Mouse (Mus musculus) heart, adult 9 months (tissue): ENCODE measurements at regions not wholly inside any gene's neighbourhood (a gene's known extent, or its start where the extent isn't known, plus 50 kb on each side); places are given as distances from the start of the nearest gene placed in this dataset.

Experiments
- DNase-seq, 2 experiments: peaks; one replicate each; pipeline ENCODE4 v3.0.0; 2022; ENCODE audit warnings: low spot score in 2 of 2

- no peak for DNase-seq
These were observed 198.2 kb downstream of the Gm10260 start for GRCm38 (mm10) chr13:97562241-97562640.

- no peak for DNase-seq
These were observed 199.6 kb downstream of the Gm10260 start for GRCm38 (mm10) chr13:97560789-97561188.

DNA sequence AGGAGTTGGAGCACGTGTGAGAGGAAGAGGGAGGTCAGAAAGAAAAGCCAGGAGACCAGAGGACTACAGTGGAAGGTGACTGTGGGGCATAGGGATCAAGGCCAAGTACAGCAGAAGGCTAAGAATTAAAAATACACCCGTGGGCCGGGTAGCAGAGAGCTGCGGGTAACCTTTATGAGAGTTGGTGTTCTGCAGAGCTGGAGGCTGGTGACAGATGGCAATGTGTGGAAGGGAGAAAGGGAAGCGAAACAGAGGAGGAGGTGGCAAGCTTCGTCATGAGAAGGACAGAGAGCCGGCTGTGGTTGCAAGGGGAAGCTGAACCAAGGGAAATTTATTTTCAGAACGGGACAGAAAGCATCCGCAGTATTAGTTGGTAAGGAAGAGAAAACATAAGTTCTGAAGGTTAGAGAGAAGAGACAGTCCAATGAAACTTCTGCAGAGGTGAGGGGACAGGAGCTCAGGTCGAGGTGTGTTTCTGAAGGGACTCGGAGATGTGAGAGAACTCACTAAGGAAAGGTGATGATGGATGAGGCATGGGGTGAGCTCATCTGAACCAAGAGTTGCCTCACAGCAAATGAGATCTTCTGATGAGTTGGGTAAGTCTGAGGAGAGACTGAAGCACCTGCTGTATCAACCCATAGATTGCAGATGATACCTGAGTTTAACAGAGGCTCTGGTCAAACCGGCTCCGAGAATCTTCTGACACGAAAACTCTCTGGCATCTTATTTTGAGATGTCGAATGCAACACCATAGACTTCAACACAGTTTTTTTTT lies 200.6 kb downstream of the Gm10260 start:
- peak; percentile 23 to 71 for DNase-seq

GRCm38 (mm10) chr13:97558884-97559283 lies 201.5 kb downstream of the Gm10260 start:
- DNase-seq = no peak

- DNase-seq = no peak
These were observed 205.1 kb downstream of the Gm10260 start for GRCm38 (mm10) chr13:97555312-97555711.

DNA sequence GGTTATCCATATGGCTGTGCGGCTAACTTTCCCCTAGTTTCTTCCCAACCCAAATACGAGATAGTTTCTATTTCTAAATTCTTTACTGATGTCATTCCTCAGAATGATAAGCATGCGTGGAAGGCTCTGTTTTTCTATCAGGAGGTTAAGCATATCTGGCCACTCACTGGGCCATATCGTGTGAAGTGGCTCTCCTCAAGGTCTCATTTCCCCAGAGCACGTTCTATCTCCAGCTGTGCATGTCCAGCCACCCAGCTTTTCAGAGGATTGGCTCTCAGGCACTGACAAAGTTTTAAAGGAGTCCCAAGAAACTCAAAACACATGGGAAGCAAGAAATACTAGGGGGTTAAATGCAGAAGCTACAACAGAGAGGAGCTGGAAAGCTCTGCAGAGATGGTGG lies 205.8 kb downstream of the Gm10260 start:
- no peak for DNase-seq

- DNase-seq = no peak
These were observed 208.2 kb downstream of the Gm10260 start for GRCm38 (mm10) chr13:97552236-97552635.

DNA sequence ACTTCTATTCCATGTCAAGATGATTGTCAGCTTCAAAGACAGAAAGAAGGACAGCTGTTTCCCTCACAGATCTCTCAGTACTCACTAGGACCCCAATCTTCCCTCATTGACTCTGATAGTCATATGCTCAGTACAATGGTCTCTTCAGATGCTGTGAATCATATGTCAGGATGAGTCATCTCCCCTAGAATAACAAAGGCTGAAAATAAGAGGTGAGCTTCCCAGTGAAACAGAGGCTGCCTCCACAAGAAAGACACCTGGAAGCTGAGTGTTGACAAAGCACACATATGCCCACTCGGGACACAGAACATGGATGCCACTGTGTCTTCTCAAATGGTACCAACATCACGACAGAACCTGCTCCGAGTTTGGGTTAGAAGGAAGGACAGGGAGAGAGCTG lies 209.6 kb downstream of the Gm10260 start:
- DNase-seq = no peak

GRCm38 (mm10) chr13:97550172-97550571 lies 210.3 kb downstream of the Gm10260 start:
- no peak for DNase-seq

GRCm38 (mm10) chr13:97549384-97549783 lies 211.0 kb downstream of the Gm10260 start:
- DNase-seq = no peak

DNA sequence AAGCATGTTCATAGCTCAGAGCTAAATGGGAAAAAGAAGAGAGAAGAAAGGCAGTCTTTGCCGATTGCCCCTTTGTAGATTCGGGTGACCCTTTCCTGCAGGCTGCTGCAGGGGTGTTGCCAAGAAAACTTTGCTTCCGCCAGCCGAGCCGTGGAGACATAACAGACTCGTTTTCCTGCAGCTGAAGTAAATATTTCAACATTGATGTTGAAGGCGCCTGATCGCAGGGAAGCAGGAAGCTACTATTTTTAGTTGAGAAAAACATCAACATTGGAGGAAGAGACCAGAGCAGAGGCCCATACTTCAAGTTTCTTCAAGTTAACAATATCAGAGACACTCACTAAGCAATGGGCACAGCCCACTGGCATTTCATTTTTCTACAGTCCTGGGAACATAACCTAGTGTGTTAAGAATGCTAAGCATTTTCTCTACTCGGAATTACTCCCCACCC lies 211.9 kb downstream of the Gm10260 start:
- peak; percentile 84 to 87 for DNase-seq

- DNase-seq = no peak
These were observed 213.5 kb downstream of the Gm10260 start for GRCm38 (mm10) chr13:97546936-97547335.

- DNase-seq = peak; percentile 29 to 49
These were observed 214.4 kb downstream of the Gm10260 start for GRCm38 (mm10) chr13:97545971-97546454.

DNA sequence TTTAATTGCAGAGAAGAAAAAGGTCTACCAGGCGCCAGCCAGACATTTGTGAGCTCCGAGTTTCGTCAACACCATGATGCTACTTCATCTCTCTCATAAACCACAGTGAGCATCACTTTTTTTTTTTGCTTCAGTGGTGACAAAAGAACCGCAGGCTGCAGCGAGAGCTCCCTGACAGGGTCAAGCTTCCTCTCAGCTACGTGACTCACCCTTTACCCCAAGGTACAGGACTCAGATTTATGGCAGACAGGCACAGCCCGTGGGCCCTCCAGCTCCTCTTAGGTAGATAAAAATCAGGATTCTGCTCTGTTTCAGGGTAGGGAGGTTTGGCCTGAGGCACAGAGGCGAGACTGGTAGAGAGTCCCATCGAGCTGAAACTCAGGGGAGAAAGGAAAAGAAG lies 220.7 kb downstream of the Gm10260 start:
- no peak for DNase-seq

DNA sequence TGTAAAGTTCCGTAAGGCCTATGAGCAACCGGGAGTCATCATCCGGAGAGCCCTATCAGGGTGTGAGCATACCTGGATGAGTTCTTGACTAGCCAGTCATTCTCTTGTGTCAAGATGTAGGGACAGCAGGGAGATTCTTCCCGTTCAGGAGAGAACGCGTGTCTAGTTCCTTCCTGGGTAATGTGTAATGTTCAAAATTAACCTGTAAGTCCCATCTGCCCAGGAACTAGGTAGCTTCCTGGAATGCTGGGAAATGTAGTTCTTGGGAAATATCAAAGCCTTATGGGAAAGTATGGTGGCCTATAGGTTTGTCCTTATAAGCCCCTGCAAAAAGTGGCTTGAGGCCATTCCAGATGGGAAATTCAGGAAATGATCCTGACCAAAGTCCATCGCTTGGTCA lies 222.0 kb downstream of the Gm10260 start:
- DNase-seq = no peak

GRCm38 (mm10) chr13:97537686-97538085 lies 222.7 kb downstream of the Gm10260 start:
- DNase-seq = no peak

GRCm38 (mm10) chr13:97537206-97537605 lies 223.2 kb downstream of the Gm10260 start:
- DNase-seq = no peak

- DNase-seq = no peak
These were observed 226.4 kb downstream of the Gm10260 start for GRCm38 (mm10) chr13:97533896-97534666.

DNA sequence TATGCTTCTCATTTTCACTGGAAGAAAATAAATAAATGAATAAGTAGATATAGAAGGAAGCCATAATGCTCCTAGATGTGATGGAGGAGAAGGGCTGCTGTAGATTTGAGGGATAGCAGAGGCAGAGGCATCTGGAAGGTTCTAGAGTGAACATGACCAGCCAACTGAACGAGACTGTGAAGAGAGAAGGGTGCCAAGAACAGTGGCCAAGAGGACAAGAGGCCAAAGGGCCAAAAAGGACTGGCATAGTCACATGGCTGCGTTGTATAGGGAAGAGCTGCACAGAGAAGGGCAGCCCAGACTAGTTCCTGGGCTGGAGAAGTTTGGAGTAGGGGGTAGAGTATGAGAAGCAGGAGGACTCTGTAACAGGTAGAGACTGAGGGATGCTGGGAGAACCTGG lies 229.3 kb downstream of the Gm10260 start:
- no peak for DNase-seq

- DNase-seq = peak; percentile 21 to 34
These were observed 229.9 kb downstream of the Gm10260 start for GRCm38 (mm10) chr13:97530570-97530969.

- DNase-seq = no peak
These were observed 232.5 kb downstream of the Gm10260 start for GRCm38 (mm10) chr13:97527958-97528357.

DNA sequence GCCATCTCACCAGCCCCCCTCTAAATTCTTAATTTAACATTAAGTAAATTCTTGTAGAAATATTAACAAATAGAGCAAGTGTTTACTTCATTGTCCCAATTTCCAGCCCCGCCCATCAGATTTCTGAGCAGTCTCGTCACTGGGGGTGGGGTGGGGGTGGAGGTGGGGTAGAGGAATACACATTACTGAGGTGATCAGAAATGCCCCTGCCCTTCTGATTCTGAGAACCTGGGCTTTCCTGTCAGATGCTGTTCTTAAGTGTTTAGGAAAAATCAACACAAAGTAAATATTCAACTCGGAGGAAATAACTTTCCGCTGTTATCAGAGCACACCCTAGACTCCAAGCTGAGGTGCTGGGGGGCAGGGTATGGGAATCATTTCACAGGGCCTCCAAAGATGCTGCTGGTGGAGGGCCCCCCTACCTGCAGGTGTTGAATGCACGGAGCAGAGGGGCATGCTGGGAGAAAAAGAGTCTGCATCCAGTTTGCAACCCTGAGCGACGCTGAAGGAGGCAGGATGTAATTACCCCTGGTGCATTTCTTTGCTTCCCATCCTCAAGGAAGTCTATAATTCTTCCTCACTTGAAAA lies 235.5 kb downstream of the Gm10260 start:
- DNase-seq = no peak
